Comparison of ENCODE assay signal across 8 mouse cellular contexts in the genomic region with DNA sequence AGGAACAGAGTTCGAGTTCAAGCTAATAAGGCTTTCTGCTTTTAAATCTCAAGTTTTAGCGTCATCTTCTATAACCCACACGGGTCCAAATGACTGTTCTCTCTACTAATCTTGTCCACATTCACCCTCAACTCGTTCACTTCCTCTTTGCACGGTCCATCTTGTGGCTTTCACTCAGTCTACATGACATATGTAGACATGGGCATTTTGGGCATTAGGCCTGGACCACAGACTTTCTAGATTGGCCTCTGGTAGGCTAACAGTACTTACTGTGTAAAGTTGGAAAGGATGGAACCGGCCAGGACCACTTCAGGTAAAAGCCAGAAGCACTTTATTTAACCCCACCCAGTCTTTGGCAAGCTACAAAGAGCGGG. TPM values are rescaled to one million over a fixed set of nuclear protein-coding genes. Genes with fewer than 3 reads are reported as not detected.
A peak's percentile ranks its signal among the peaks of the same experiment; 100 is the strongest.
DNase-seq lines count a peak whose midpoint lies in the region; ATAC-seq lines count a peak whose summit lies in the region.

No protein-coding gene starts in this region.

- peak; percentile 10; the same call in 1 of the 2 replicates for ATAC-seq in neural tube, embryonic 11.5 days (ENCODE audit: insufficient read depth, low FRiP score, low TSS enrichment)
- ATAC-seq in liver, embryonic 15.5 days (ENCODE audit: insufficient read depth), result no peak

- H3K4me2 ChIP-seq in neural tube, embryonic 11.5 days (ENCODE audit: low read depth), result no peak overlapping the region
- peak overlapping the region; percentile 97 for H3K4me2 ChIP-seq in liver, embryonic 15.5 days

- peaks cover 41% of the 10 kb centered on the region for H3K27me3 ChIP-seq in heart, embryonic 10.5 days (ENCODE audit: insufficient read depth, poor library complexity, severe bottlenecking)
- H3K27me3 ChIP-seq in neural tube, embryonic 11.5 days (ENCODE audit: control insufficient read depth, insufficient read depth, low read length), result 0 out of 2 replicates have a peak, but pooled peaks cover 5% of the 10 kb centered on the region
- H3K27me3 ChIP-seq in liver, embryonic 15.5 days, result peaks cover 63% of the 10 kb centered on the region

- DNase-seq in heart, embryonic 10.5 days (ENCODE audit: low spot score), result no peak
- no peak for DNase-seq in heart, adult 8-10 months (ENCODE audit: low spot score)
- no peak for DNase-seq in neural tube, embryonic 11.5 days (ENCODE audit: low spot score)
- no peak for DNase-seq in neural tube, embryonic 10.5 days (ENCODE audit: extremely low spot score, low spot score)
- DNase-seq in left cerebral cortex, postnatal 14 days (ENCODE audit: low spot score in 2 of 2), result no peak
- no peak for DNase-seq in urinary bladder, postnatal 14 days (ENCODE audit: low spot score)
- no peak for DNase-seq in adrenal gland, postnatal 14 days

- no peaks in the 10 kb centered on the region; the same call in 1 of the 2 replicates for H3K36me3 ChIP-seq in heart, embryonic 10.5 days
- no peaks in the 10 kb centered on the region for H3K36me3 ChIP-seq in neural tube, embryonic 11.5 days (ENCODE audit: control insufficient read depth, insufficient read depth, low read length)
- no peaks in the 10 kb centered on the region for H3K36me3 ChIP-seq in liver, embryonic 15.5 days (replicated peaks)

- H3K9me3 ChIP-seq in heart, embryonic 10.5 days, result no peaks in the 10 kb centered on the region
- H3K9me3 ChIP-seq in neural tube, embryonic 11.5 days (ENCODE audit: control insufficient read depth, low read length), result no peaks in the 10 kb centered on the region
- no peaks in the 10 kb centered on the region for H3K9me3 ChIP-seq in liver, embryonic 15.5 days (replicated peaks)

- peak overlapping the region; percentile 75; the same call in 1 of the 2 replicates for H3K4me3 ChIP-seq in heart, embryonic 10.5 days
- H3K4me3 ChIP-seq in neural tube, embryonic 11.5 days (ENCODE audit: low read depth, low read length), result no peak overlapping the region
- peak overlapping the region; percentile 70; the same call in 1 of the 2 replicates for H3K4me3 ChIP-seq in liver, embryonic 15.5 days (replicated peaks)

- H3K9ac ChIP-seq in neural tube, embryonic 11.5 days (ENCODE audit: low read length), result no peak overlapping the region
- no peak overlapping the region for H3K9ac ChIP-seq in liver, embryonic 15.5 days

- peaks cover 31% of the 10 kb centered on the region for H3K4me1 ChIP-seq in heart, embryonic 10.5 days
- H3K4me1 ChIP-seq in neural tube, embryonic 11.5 days (ENCODE audit: control insufficient read depth, insufficient read depth, low read length), result peaks cover 4% of the 10 kb centered on the region; the same call in 1 of the 2 replicates
- H3K4me1 ChIP-seq in liver, embryonic 15.5 days (replicated peaks), result peaks cover 20% of the 10 kb centered on the region

- no peak overlapping the region for H3K27ac ChIP-seq in heart, embryonic 10.5 days
- H3K27ac ChIP-seq in neural tube, embryonic 11.5 days (ENCODE audit: low read depth, low read length), result no peak overlapping the region
- no peak overlapping the region for H3K27ac ChIP-seq in liver, embryonic 15.5 days (replicated peaks)

- intact Hi-C loops in left cerebral cortex, postnatal 14 days (cut with DNase I), result no loop called here

- 63% methylated on average over 7 of the region's 7 CpGs for WGBS in heart, embryonic 10.5 days
- 69% methylated on average over 7 of the region's 7 CpGs for WGBS in neural tube, embryonic 11.5 days
- WGBS in liver, embryonic 15.5 days (ENCODE audit: insufficient replicate concordance), result 34% methylated on average over 7 of the region's 7 CpGs

RNA-seq across cellular contexts. Expression of gene Arid5a, which starts 0.4 kb away (rescaled TPM):
- polyA plus RNA-seq in heart, embryonic 10.5 days (2016; fragmentation: Nextera tagmentation; extraction: Ambion mirVana), result 5.3 and 6.7 TPM in 2 replicates
- total RNA-seq in heart, adult 8-10 months (2022), result 10 to 100 TPM in 2 of 4 experiments, 1 to 10 TPM in 2; 4.7 to 16.6 (median 9.9) TPM
- 2.3 and 3.1 TPM in 2 replicates for polyA plus RNA-seq in neural tube, embryonic 11.5 days (2014; fragmentation: Nextera tagmentation; extraction: Ambion mirVana)
- polyA plus RNA-seq in liver, embryonic 15.5 days (2015; fragmentation: Nextera tagmentation; extraction: Ambion mirVana), result 3.5 and 4.2 TPM in 2 replicates
- 10 to 100 TPM; 14.7 to 16.9 TPM for total RNA-seq in left cerebral cortex, postnatal 14 days (2021)
- total RNA-seq in adrenal gland, postnatal 14 days (2021), result 6.0 and 10.6 TPM in 2 replicates

RNA-seq across cellular contexts. Expression of gene Neurl3, which starts 32.6 kb away (rescaled TPM):
- polyA plus RNA-seq in heart, embryonic 10.5 days (2016; fragmentation: Nextera tagmentation; extraction: Ambion mirVana), result 1.6 and 2.3 TPM in 2 replicates
- 1 to 10 TPM; 2.0 to 4.4 (median 2.8) TPM for total RNA-seq in heart, adult 8-10 months (2022)
- 0.62 and 0.70 TPM in 2 replicates for polyA plus RNA-seq in neural tube, embryonic 11.5 days (2014; fragmentation: Nextera tagmentation; extraction: Ambion mirVana)
- 2.4 and 3.0 TPM in 2 replicates for polyA plus RNA-seq in liver, embryonic 15.5 days (2015; fragmentation: Nextera tagmentation; extraction: Ambion mirVana)
- total RNA-seq in left cerebral cortex, postnatal 14 days (2021), result under 1 TPM; 0.26 to 0.61 TPM
- 4.0 and 5.8 TPM in 2 replicates for total RNA-seq in adrenal gland, postnatal 14 days (2021)
